Mouse (Mus musculus): ENCODE results near the gene Tubb1.

The Tubb1 gene

DNA sequence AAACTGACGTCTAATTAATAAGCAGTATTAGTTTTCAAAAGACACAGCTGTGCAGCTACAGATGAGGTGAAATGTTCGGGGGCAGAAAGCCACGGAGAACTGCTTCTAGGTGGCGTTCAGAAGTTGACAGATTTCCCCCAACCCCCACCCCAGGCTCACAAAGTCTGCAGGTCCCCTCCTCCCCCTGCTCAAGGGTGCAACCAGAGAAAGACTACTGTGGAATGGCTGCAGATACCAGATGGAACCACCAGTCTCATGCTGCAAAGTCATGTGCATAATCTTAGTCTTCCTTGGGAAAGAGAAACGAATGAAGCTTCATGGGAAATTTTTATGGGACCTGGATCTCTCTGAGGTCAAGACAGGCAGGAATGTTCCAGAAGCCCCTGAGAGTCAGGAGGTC, 51.8 kb downstream of the Tubb1 start:
- DNase-seq (ENCODE audit: low spot score in 2 of 2): no peak

DNA sequence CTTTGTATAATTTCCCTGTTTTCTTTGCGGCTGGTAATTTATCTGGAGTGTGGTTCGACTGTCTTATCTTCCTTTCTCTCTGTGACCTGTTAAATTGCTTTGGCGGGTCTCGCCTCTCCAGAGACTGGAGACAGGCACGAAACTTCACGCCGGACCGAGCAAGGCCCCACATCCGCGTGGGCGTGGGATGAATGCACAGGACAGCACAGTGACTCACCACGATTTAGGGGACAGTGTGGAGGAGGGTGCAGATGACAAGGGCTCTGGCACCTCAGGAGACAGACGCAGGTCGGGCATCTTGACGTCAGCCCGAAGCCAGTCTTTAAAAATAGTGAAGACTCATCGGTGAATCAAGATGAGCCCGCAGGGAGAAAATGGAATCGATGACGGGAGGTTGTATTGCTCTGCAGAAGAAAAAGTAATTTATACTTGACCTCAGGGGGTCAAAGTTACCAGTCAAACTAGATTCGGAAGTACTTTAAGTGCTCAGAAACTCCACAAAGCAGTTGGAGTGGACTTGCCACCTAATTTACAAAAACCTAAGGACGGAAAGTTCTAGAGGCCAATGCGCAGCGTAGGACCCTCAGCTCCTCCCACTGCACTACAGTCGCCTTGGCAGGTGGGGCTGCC, 52.5 kb downstream of the Tubb1 start:
- DNase-seq (ENCODE audit: low spot score in 2 of 2): no peak
